Mouse (Mus musculus): ENCODE data around the gene Siae. TPM values are rescaled to one million over a fixed set of nuclear protein-coding genes. Genes with fewer than 3 reads are reported as not detected.

Siae gene
- polyA plus RNA-seq, 1 experiment from 2014 or later = 8.5 TPM

DNA sequence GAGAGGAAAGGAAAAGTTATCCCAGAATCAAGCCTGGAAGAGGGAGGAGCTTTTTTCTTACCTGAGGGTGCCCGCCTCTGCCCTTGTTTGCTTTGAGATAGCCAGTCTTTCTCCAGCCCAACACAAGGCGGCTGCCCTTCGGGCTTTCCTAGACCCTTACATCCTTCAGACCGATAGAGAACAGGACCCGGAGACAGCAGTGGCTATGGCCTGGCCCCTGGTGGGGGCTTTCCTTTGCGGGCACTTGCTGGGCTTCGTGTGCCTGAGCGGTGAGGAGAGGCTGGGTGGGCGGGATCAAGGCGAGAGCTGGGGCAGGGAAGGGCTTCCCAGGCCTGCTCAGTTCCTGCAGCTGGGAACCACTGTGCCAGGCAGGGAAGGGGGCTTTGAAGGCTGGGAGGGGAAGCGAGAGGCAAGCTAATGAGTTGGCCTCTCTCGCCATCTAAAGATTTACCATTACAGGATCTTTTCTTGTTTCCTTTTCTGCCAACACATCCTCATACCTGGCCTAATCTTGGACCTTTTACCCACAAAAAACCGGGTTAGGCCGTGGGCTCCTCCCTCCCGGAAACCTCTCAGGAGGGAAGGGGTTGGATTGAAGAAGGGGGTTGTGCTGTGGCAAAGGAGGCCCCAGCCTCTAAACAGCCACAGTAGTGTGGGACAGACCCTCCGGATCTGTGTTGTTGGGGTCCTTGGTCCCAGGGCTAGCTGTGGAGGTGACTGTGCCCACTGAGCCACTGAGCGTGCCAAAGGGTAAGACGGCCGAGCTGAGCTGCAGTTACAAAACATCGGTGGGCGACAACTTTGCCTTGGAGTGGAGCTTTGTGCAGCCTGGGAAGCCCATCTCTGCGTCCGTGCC, 16.1 kb upstream of the Siae start, which contains the start of gene Vsig2:
Gene Vsig2 (plus strand): TSS at position 86 of the 856 bp plus-strand sequence.
- Histone ChIP-seq H3K27ac (ENCODE audit: low read depth, low read length) (no peak within 1 kb of the TSS), H3K9ac (ENCODE audit: low read length) (no peak within 1 kb of the TSS), H3K4me3 (ENCODE audit: low read depth, low read length) (no peak within 1 kb of the TSS), H3K9me3 (ENCODE audit: control insufficient read depth, low read length) (no peaks in the 10 kb centered on the region), H3K4me1 (replicated peaks; ENCODE audit: control insufficient read depth, insufficient read depth, low read length) (no peaks in the 10 kb centered on the region), H3K4me2 (ENCODE audit: low read depth, low read length, severe bottlenecking) (no peak within 1 kb of the TSS), H3K27me3 (ENCODE audit: control insufficient read depth, insufficient read depth, low read length) (no peaks in the 10 kb centered on the region), H3K36me3 (ENCODE audit: control insufficient read depth, insufficient read depth, low read length) (no peaks in the 10 kb centered on the region)
- WGBS = 46% methylated on average over 23 of the region's 23 CpGs
- DNase-seq (ENCODE audit: low spot score) = no peak
- no peak for ATAC-seq (replicated peaks; ENCODE audit: low FRiP score)

DNA sequence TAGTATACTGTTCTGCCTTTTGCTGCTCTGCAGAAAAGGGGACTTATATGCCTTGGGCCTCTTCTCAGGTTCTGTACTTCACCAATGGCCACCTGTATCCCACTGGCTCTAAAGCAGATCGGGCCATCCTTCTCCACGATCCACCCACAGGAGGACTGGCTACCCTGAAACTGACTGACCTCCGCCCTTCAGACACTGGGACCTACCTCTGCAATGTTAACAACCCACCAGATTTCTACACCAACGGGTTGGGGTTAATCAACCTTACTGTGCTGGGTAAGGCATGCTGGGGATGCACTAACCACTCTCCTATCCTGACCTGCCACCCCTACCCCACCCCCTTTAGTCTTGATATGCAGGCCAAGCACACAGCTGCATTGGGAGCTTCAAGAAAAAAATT, 15.3 kb upstream of the Siae start:
- H3K4me2 ChIP-seq (ENCODE audit: low read depth, low read length, severe bottlenecking) = no peak overlapping the region
- H3K36me3 ChIP-seq (ENCODE audit: control insufficient read depth, insufficient read depth, low read length) = no peaks in the 10 kb centered on the region
- no peak for ATAC-seq (replicated peaks; ENCODE audit: low FRiP score)
- no peak overlapping the region for H3K4me3 ChIP-seq (ENCODE audit: low read depth, low read length)
- H3K9me3 ChIP-seq (ENCODE audit: control insufficient read depth, low read length) = no peaks in the 10 kb centered on the region
- no peak overlapping the region for H3K27ac ChIP-seq (ENCODE audit: low read depth, low read length)
- 89% methylated on average over 4 of the region's 4 CpGs for WGBS
- DNase-seq (ENCODE audit: low spot score) = no peak
- no peak overlapping the region for H3K9ac ChIP-seq (ENCODE audit: low read length)
- H3K27me3 ChIP-seq (ENCODE audit: control insufficient read depth, insufficient read depth, low read length) = peaks cover 4% of the 10 kb centered on the region
- H3K4me1 ChIP-seq (replicated peaks; ENCODE audit: control insufficient read depth, insufficient read depth, low read length) = peaks cover 3% of the 10 kb centered on the region; the same call in 1 of the 2 replicates

DNA sequence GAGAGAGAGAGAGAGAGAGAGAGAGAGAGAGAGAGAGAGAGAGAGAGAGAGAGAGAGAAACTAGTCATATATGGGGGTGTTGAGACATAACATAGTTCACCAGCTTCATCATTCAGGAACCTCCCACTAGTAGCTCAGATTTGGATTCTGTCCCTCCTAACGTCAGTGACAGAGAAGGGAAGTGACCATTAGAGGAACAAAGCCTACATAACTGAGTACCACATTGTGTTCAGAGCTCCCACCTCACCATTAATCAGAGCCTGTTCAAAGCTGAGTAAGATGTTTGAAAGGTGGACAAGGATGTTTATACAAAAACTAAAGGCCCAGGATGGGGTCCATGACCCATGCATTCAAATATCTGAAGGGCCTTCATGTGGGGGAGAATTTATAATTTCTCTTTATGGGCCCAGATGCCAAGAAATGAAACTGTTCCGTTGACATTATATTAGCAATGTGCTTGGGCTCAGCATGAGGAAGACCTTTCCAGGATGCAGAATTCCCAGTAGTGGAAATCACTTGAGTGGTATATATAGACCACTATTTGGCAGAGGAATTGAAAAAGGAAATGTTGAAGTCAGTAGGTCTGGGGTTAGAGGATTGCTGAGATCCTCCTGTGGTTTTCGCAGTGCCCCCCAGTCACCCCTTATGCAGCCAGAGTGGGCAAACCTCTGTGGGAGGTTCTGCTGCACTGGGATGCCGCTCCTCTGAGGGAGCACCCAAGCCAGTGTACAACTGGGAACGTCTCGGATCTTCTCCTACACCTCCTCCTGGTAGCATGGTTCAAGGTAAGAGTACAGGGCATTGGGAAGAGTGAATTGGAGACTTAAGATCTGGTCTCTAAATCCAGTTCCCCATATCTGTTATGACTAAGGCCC, 14.6 kb upstream of the Siae start:
- no peak overlapping the region for H3K4me2 ChIP-seq (ENCODE audit: low read depth, low read length, severe bottlenecking)
- H3K27ac ChIP-seq (ENCODE audit: low read depth, low read length) = no peak overlapping the region

DNA sequence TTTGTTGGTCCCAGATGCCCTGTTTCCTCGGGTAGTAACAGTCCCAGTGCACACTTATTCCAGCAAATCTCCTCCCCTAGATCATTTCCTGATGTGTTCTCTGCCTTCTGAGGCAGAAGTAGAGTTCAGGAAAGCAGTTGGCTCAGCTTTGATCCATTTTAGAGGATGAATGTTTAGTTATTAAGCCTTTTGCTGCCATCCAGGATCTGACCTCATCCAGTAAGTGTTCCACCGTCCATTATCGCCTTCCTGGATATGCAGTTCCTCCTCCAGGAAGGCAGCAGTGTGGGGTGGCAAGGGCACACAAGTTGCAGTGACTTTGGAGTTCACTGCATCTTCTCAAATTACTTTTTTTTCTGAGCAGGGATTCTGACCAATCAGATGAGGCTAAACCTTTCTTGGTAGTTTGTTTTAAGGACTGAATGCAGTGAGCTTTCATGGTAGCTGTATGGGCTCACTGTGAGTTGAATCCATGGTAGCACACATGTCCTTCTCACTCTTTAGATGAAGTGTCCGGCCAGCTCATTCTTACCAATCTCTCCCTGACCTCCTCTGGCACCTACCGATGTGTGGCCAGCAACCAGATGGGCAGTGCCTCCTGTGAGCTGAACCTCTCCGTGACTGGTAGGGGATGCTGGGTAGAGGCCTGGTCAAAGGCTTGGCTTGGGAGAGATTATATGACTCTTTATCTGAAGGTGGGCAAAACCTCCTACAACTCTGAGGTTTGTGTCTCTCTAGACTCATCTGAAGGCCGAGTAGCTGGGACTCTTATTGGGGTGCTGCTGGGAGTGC, 13.5 kb upstream of the Siae start:
- ATAC-seq (replicated peaks; ENCODE audit: low FRiP score) (no peak), DNase-seq (ENCODE audit: low spot score) (no peak)
- Histone ChIP-seq H3K36me3 (ENCODE audit: control insufficient read depth, insufficient read depth, low read length) (no peaks in the 10 kb centered on the region), H3K9me3 (ENCODE audit: control insufficient read depth, low read length) (no peaks in the 10 kb centered on the region), H3K27ac (ENCODE audit: low read depth, low read length) (no peak overlapping the region), H3K4me3 (ENCODE audit: low read depth, low read length) (no peak overlapping the region), H3K9ac (ENCODE audit: low read length) (no peak overlapping the region), H3K4me1 (replicated peaks; ENCODE audit: control insufficient read depth, insufficient read depth, low read length) (peaks cover 3% of the 10 kb centered on the region; the same call in 1 of the 2 replicates), H3K4me2 (ENCODE audit: low read depth, low read length, severe bottlenecking) (no peak overlapping the region), H3K27me3 (ENCODE audit: control insufficient read depth, insufficient read depth, low read length) (peaks cover 15% of the 10 kb centered on the region)
- WGBS = 81% methylated on average over 7 of the region's 7 CpGs

More for the DNA sequence above, 14.6 kb upstream of the Siae start:
- no peak overlapping the region for H3K4me3 ChIP-seq (ENCODE audit: low read depth, low read length)
- H3K9ac ChIP-seq (ENCODE audit: low read length) = no peak overlapping the region
- no peak for DNase-seq (ENCODE audit: low spot score)
- no peaks in the 10 kb centered on the region for H3K9me3 ChIP-seq (ENCODE audit: control insufficient read depth, low read length)
- no peak for ATAC-seq (replicated peaks; ENCODE audit: low FRiP score)
- H3K27me3 ChIP-seq (ENCODE audit: control insufficient read depth, insufficient read depth, low read length) = peaks cover 11% of the 10 kb centered on the region
- H3K36me3 ChIP-seq (ENCODE audit: control insufficient read depth, insufficient read depth, low read length) = no peaks in the 10 kb centered on the region
- 87% methylated on average over 6 of the region's 6 CpGs for WGBS
- H3K4me1 ChIP-seq (replicated peaks; ENCODE audit: control insufficient read depth, insufficient read depth, low read length) = peaks cover 3% of the 10 kb centered on the region; the same call in 1 of the 2 replicates

DNA sequence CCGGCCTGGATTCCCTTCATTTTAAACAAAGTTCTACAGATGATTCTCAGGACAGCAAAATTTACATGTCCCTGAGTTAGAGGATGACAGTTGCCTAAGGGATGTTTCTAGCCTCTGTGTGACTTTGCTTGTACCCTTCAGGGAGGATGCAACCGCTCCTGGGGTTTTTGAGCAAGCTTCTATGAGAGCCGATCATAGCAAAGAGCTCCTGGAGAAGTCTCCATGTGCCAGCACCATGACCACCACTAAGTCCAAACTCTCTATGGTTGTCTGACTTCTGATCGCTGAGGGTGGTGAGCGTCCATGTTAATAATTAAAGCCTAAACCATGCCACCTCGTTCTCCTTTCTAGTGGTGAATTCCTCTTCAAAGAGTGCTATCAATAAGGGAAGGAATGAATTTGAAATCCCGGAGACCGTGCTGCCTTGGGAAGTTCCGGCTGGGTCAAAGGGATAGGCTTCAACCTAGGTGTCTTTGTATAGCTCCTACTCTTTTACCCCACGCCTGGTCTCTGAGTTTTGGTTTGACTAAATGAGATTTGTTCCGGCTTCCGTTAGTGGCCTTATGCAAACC, 11.5 kb upstream of the Siae start:
- ATAC-seq (replicated peaks; ENCODE audit: low FRiP score) (no peak), DNase-seq (ENCODE audit: low spot score) (no peak)
- Histone ChIP-seq H3K36me3 (ENCODE audit: control insufficient read depth, insufficient read depth, low read length) (no peaks in the 10 kb centered on the region), H3K9ac (ENCODE audit: low read length) (no peak overlapping the region; the same call in 1 of the 2 replicates), H3K9me3 (ENCODE audit: control insufficient read depth, low read length) (no peaks in the 10 kb centered on the region), H3K27ac (ENCODE audit: low read depth, low read length) (no peak overlapping the region), H3K4me3 (ENCODE audit: low read depth, low read length) (no peak overlapping the region; the same call in 1 of the 2 replicates), H3K4me2 (ENCODE audit: low read depth, low read length, severe bottlenecking) (peak overlapping the region; percentile 32; the same call in 1 of the 2 replicates), H3K4me1 (replicated peaks; ENCODE audit: control insufficient read depth, insufficient read depth, low read length) (peaks cover 3% of the 10 kb centered on the region; the same call in 1 of the 2 replicates), H3K27me3 (ENCODE audit: control insufficient read depth, insufficient read depth, low read length) (peaks cover 15% of the 10 kb centered on the region)
- 34% methylated on average over 12 of the region's 12 CpGs for WGBS

DNA sequence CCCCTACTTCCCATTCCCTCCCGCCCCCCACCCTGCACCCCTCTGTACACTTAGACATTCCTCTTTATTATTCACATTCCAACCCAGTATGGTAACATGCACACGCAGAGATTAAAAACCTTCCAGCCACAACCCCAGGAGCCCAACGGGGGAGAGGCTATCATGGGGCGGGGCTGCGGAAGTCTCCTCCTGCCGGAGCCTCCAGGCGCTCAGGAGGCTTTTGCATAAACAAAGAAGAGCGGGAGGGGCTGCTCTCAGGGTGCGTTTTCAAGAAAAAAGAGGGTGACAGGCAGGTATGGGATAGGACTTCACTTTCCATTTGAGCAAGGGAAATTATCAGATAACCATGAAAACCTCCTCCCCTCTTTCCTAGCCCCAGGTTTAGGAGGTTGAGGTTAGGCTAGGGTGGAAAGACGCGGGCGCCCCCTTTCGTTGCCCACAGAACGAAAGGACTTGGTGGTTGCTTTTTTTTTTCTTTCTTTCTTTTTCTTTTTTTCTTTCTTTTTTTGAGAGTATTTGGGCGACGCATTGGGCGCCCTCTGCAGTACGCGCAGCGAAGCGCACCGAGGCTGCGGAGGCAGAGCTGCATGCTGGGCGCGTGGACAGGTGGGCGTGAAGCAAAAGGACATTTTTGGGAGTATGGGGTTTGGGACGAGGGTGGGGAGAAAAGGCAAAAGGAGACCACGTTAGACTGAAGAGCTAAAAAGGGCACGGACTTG, 10.9 kb upstream of the Siae start:
- Histone ChIP-seq H3K4me1 (replicated peaks; ENCODE audit: control insufficient read depth, insufficient read depth, low read length) (peaks cover 3% of the 10 kb centered on the region; the same call in 1 of the 2 replicates), H3K27ac (ENCODE audit: low read depth, low read length) (no peak overlapping the region), H3K27me3 (ENCODE audit: control insufficient read depth, insufficient read depth, low read length) (peaks cover 17% of the 10 kb centered on the region), H3K9me3 (ENCODE audit: control insufficient read depth, low read length) (no peaks in the 10 kb centered on the region), H3K4me3 (ENCODE audit: low read depth, low read length) (peak overlapping the region; percentile 11), H3K4me2 (ENCODE audit: low read depth, low read length, severe bottlenecking) (peak overlapping the region; percentile 32), H3K36me3 (ENCODE audit: control insufficient read depth, insufficient read depth, low read length) (no peaks in the 10 kb centered on the region), H3K9ac (ENCODE audit: low read length) (no peak overlapping the region; the same call in 1 of the 2 replicates)
- peak; percentile 60 for ATAC-seq (replicated peaks; ENCODE audit: low FRiP score)
- peak; percentile 79 for DNase-seq (ENCODE audit: low spot score)
- WGBS = under 1% methylated on average over 29 of the region's 29 CpGs

DNA sequence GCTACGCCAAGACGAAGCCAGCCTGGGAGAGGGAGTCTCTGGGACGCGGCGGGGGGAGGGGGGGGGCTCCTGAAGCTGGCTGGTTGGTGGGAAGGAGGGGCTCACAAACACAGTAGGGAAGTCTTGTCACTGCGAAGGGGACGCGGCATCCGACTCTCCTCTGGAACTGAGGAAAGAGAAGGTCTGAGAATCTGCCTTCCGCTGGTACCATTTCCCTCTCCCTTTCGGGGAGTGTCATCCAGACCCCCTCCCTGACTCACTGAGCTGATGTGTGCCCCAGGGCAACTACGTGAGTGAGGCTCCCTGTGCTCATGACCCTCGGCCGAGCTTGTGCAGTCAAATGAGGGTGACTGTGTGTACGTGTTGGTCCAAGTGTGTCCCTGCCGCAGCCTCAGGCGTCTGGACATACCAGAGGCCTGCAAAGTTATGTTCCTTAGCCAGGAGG, 10.3 kb upstream of the Siae start:
- Histone ChIP-seq H3K4me1 (replicated peaks; ENCODE audit: control insufficient read depth, insufficient read depth, low read length) (peaks cover 3% of the 10 kb centered on the region; the same call in 1 of the 2 replicates), H3K36me3 (ENCODE audit: control insufficient read depth, insufficient read depth, low read length) (no peaks in the 10 kb centered on the region), H3K9me3 (ENCODE audit: control insufficient read depth, low read length) (no peaks in the 10 kb centered on the region), H3K4me2 (ENCODE audit: low read depth, low read length, severe bottlenecking) (peak overlapping the region; percentile 32), H3K4me3 (ENCODE audit: low read depth, low read length) (peak overlapping the region; percentile 11), H3K9ac (ENCODE audit: low read length) (no peak overlapping the region), H3K27ac (ENCODE audit: low read depth, low read length) (no peak overlapping the region), H3K27me3 (ENCODE audit: control insufficient read depth, insufficient read depth, low read length) (peaks cover 21% of the 10 kb centered on the region)
- ATAC-seq (replicated peaks; ENCODE audit: low FRiP score) = peak; percentile 47
- 3% methylated on average over 17 of the region's 17 CpGs for WGBS
- no peak for DNase-seq (ENCODE audit: low spot score)
